Comparison of ENCODE assay signal across 26 mouse cellular contexts in genomic region chrX:52128794-52129193, GRCm38 (mm10). TPM values are rescaled to one million over a fixed set of nuclear protein-coding genes. Genes with fewer than 3 reads are reported as not detected.
DNase-seq lines count a peak whose midpoint lies in the region; ATAC-seq and TF ChIP-seq lines count a peak whose summit lies in the region.
"Had no signal": no experiment of that assay in that cellular context is flagged by ENCODE, and none has a peak within 500 bp of the region (broad histone marks: within the 10 kb centered on the region; RNA-seq: fewer than 3 reads in every experiment).

No protein-coding gene starts in this region.

- TF ChIP-seq EP300 in heart, postnatal 0 days (IDR thresholded peaks at IDR 0.05; ENCODE audit: low read depth) = no peak

- H3K36me3 ChIP-seq in heart, postnatal 0 days (replicated peaks; ENCODE audit: control insufficient read depth, insufficient read depth, low read length) = no peaks in the 10 kb centered on the region
- no peaks in the 10 kb centered on the region for H3K36me3 ChIP-seq in liver, adult 2 months (ENCODE audit: control insufficient read depth, insufficient read depth, low read length)
- no peaks in the 10 kb centered on the region for H3K36me3 ChIP-seq in liver, embryonic 11.5 days (ENCODE audit: control insufficient read depth, insufficient read depth, low read length)
- H3K36me3 ChIP-seq in kidney, embryonic 16.5 days (ENCODE audit: insufficient read depth, low read length) = no peaks in the 10 kb centered on the region
- H3K36me3 ChIP-seq: embryonic facial prominence, embryonic 12.5 days; hindbrain, embryonic 15.5 days; intestine, embryonic 15.5 days; limb, embryonic 15.5 days; midbrain, embryonic 10.5 days; neural tube, embryonic 13.5 days; stomach, embryonic 15.5 days had no signal

- peaks cover 12% of the 10 kb centered on the region; the same call in 1 of the 2 replicates for H3K79me2 ChIP-seq in liver, adult 2 months (ENCODE audit: control insufficient read depth, insufficient read depth, low read length)

- DNase-seq in heart, postnatal 0 days (ENCODE audit: low spot score) = no peak
- DNase-seq in heart, adult 9 months (ENCODE audit: low spot score in 2 of 2) = no peak
- DNase-seq in liver, adult 2 months (ENCODE audit: extremely low read depth, low read depth, low spot score) = peak; percentile 31
- DNase-seq in liver, embryonic 11.5 days (ENCODE audit: low spot score) = no peak
- no peak for DNase-seq in c-Kit-positive CD71-positive TER-119-positive erythroid progenitor cells, embryonic 14.5 days (ENCODE audit: low spot score)
- DNase-seq in retina, embryonic 14.5 days (ENCODE audit: low spot score) = no peak
- DNase-seq: cerebellum, adult 11-12 months; cerebellum, postnatal 25 days; forebrain, postnatal 0 days; gastrocnemius, postnatal 25 days; heart, adult 2 months; left cerebral cortex, postnatal 4 days; lung, postnatal 10 days; right cerebral cortex, postnatal 4 days; thymus, adult 18-20 months; thymus, postnatal 36 days had no signal

- ATAC-seq in heart, postnatal 0 days (ENCODE audit: insufficient read depth, low read depth) = 0 out of 2 replicates have a peak, but pooled peaks have one; percentile 14
- no peak for ATAC-seq in liver, embryonic 11.5 days (replicated peaks; ENCODE audit: low FRiP score)
- ATAC-seq in kidney, embryonic 16.5 days (ENCODE audit: low FRiP score, low TSS enrichment) = no peak
- ATAC-seq: forebrain, postnatal 0 days; intestine, embryonic 15.5 days; midbrain, embryonic 16.5 days had no signal

- H3K27ac ChIP-seq in heart, postnatal 0 days (ENCODE audit: low read depth) = no peak overlapping the region
- no peak overlapping the region for H3K27ac ChIP-seq in liver, adult 2 months (replicated peaks; ENCODE audit: insufficient read depth, low read depth, low read length)
- H3K27ac ChIP-seq in liver, embryonic 11.5 days (ENCODE audit: low read depth, low read length) = no peak overlapping the region
- H3K27ac ChIP-seq in kidney, embryonic 16.5 days (ENCODE audit: low read length) = 0 out of 2 replicates have a peak overlapping the region, but pooled peaks have one; percentile 8
- H3K27ac ChIP-seq: embryonic facial prominence, embryonic 12.5 days; heart, adult 2 months; hindbrain, embryonic 15.5 days; intestine, embryonic 15.5 days; limb, embryonic 15.5 days; midbrain, embryonic 10.5 days; neural tube, embryonic 13.5 days; stomach, embryonic 15.5 days had no signal

- H3K9me3 ChIP-seq in heart, postnatal 0 days (replicated peaks; ENCODE audit: control insufficient read depth, low read length) = no peaks in the 10 kb centered on the region
- no peaks in the 10 kb centered on the region for H3K9me3 ChIP-seq in liver, embryonic 11.5 days (ENCODE audit: control insufficient read depth, low read length)
- H3K9me3 ChIP-seq in kidney, embryonic 16.5 days (ENCODE audit: low read length) = no peaks in the 10 kb centered on the region
- H3K9me3 ChIP-seq: embryonic facial prominence, embryonic 12.5 days; hindbrain, embryonic 15.5 days; intestine, embryonic 15.5 days; limb, embryonic 15.5 days; midbrain, embryonic 10.5 days; neural tube, embryonic 13.5 days; stomach, embryonic 15.5 days had no signal

- 55% methylated on average over 4 of the region's 4 CpGs for WGBS in heart, postnatal 0 days
- WGBS in liver, adult 2 months = 63% methylated on average over 4 of the region's 4 CpGs
- 85% methylated on average over 4 of the region's 4 CpGs for WGBS in liver, embryonic 11.5 days
- 76% methylated on average over 4 of the region's 4 CpGs for WGBS in kidney, embryonic 16.5 days

- H3K4me2 ChIP-seq in heart, postnatal 0 days (ENCODE audit: low read depth, low read length) = no peak overlapping the region
- no peak overlapping the region for H3K4me2 ChIP-seq in liver, embryonic 11.5 days
- no peak overlapping the region for H3K4me2 ChIP-seq in kidney, embryonic 16.5 days (replicated peaks; ENCODE audit: low read depth, low read length)
- H3K4me2 ChIP-seq: embryonic facial prominence, embryonic 12.5 days; hindbrain, embryonic 15.5 days; intestine, embryonic 15.5 days; limb, embryonic 15.5 days; neural tube, embryonic 13.5 days; stomach, embryonic 15.5 days had no signal

- no peak for TF ChIP-seq POLR2A in liver, adult 2 months (IDR thresholded peaks at IDR 0.05; ENCODE audit: extremely low read depth, insufficient read depth, low read length)

- H3K9ac ChIP-seq in heart, postnatal 0 days (replicated peaks; ENCODE audit: low read depth, low read length) = no peak overlapping the region
- H3K9ac ChIP-seq in liver, adult 2 months (ENCODE audit: low read depth, low read length) = no peak overlapping the region
- no peak overlapping the region for H3K9ac ChIP-seq in liver, embryonic 11.5 days (ENCODE audit: low read depth, low read length)
- H3K9ac ChIP-seq in kidney, embryonic 16.5 days (replicated peaks; ENCODE audit: low read length) = no peak overlapping the region
- H3K9ac ChIP-seq: embryonic facial prominence, embryonic 12.5 days; forebrain, postnatal 0 days; hindbrain, embryonic 15.5 days; intestine, embryonic 15.5 days; limb, embryonic 15.5 days; neural tube, embryonic 13.5 days; stomach, embryonic 15.5 days had no signal

- TF ChIP-seq CTCF in heart, postnatal 0 days (IDR thresholded peaks at IDR 0.05; ENCODE audit: low read depth) = no peak
- no peak for TF ChIP-seq CTCF in liver, adult 2 months (IDR thresholded peaks at IDR 0.05; ENCODE audit: low read depth, low read length)

- H3K4me3 ChIP-seq in heart, postnatal 0 days (ENCODE audit: low read depth, low read length) = no peak overlapping the region
- no peak overlapping the region for H3K4me3 ChIP-seq in liver, adult 2 months (ENCODE audit: insufficient read depth, low read depth, low read length)
- no peak overlapping the region for H3K4me3 ChIP-seq in liver, embryonic 11.5 days (ENCODE audit: low read depth, low read length)
- no peak overlapping the region for H3K4me3 ChIP-seq in kidney, embryonic 16.5 days (ENCODE audit: low read length)
- H3K4me3 ChIP-seq: embryonic facial prominence, embryonic 12.5 days; heart, adult 2 months; hindbrain, embryonic 15.5 days; intestine, embryonic 15.5 days; limb, embryonic 15.5 days; midbrain, embryonic 10.5 days; myocyte; neural tube, embryonic 13.5 days; stomach, embryonic 15.5 days had no signal

- no peaks in the 10 kb centered on the region for H3K4me1 ChIP-seq in heart, postnatal 0 days (ENCODE audit: control insufficient read depth, insufficient read depth)
- H3K4me1 ChIP-seq in liver, adult 2 months (ENCODE audit: control insufficient read depth, insufficient read depth, low read length) = peaks cover 3% of the 10 kb centered on the region; the same call in 1 of the 2 replicates
- H3K4me1 ChIP-seq in liver, embryonic 11.5 days (replicated peaks; ENCODE audit: control insufficient read depth, insufficient read depth, low read length) = no peaks in the 10 kb centered on the region
- H3K4me1 ChIP-seq in kidney, embryonic 16.5 days (ENCODE audit: insufficient read depth, low read length) = no peaks in the 10 kb centered on the region
- H3K4me1 ChIP-seq: embryonic facial prominence, embryonic 12.5 days; hindbrain, embryonic 15.5 days; intestine, embryonic 15.5 days; limb, embryonic 15.5 days; midbrain, embryonic 10.5 days; neural tube, embryonic 13.5 days; stomach, embryonic 15.5 days had no signal

- H3K27me3 ChIP-seq in heart, postnatal 0 days (ENCODE audit: control insufficient read depth, insufficient read depth, low read length) = no peaks in the 10 kb centered on the region
- H3K27me3 ChIP-seq in liver, adult 2 months (ENCODE audit: control insufficient read depth, insufficient read depth, low read length) = no peaks in the 10 kb centered on the region
- H3K27me3 ChIP-seq in liver, embryonic 11.5 days (replicated peaks; ENCODE audit: control insufficient read depth, insufficient read depth, low read length) = no peaks in the 10 kb centered on the region
- H3K27me3 ChIP-seq in kidney, embryonic 16.5 days (ENCODE audit: insufficient read depth, low read length) = peaks cover 3% of the 10 kb centered on the region; the same call in 1 of the 2 replicates
- H3K27me3 ChIP-seq: embryonic facial prominence, embryonic 12.5 days; hindbrain, embryonic 15.5 days; intestine, embryonic 15.5 days; neural tube, embryonic 13.5 days had no signal

RNA-seq across cellular contexts. Expression of gene Gpc4, which starts 36.3 kb away (rescaled TPM):
- total RNA-seq in heart, postnatal 0 days (2014; rRNA removed; ENCODE audit: low replicate concordance) = 12.0 and 19.1 TPM in 2 replicates
- polyA plus RNA-seq in heart, postnatal 0 days (2015; fragmentation: Nextera tagmentation; extraction: Ambion mirVana) = 33.1 and 33.9 TPM in 2 replicates
- total RNA-seq in liver, adult 2 months (2014; rRNA removed) = 30.3 and 35.7 TPM in 2 replicates
- 29.7 and 30.8 TPM in 2 replicates for polyA plus RNA-seq in liver, adult 2 months (2012; rRNA removed)
- polyA plus RNA-seq in liver, embryonic 11.5 days (2014; fragmentation: Nextera tagmentation; extraction: Ambion mirVana) = 11.5 and 13.4 TPM in 2 replicates
- 107 TPM in 2 replicates for polyA plus RNA-seq in kidney, embryonic 16.5 days (2015; fragmentation: Nextera tagmentation; extraction: Ambion mirVana)
